Mouse (Mus musculus): ENCODE results near the gene Phf21a.

- no peak for TF ChIP-seq POLR2A (IDR thresholded peaks at IDR 0.05; ENCODE audit: low read depth, low read length)
- no peak for TF ChIP-seq CTCF (conservative IDR thresholded peaks at IDR 0.05; ENCODE audit: insufficient read depth, insufficient read length, low read depth, low read length)
Observed at GRCm38 (mm10) chr2:92400682-92401081, 307.8 kb downstream of the Phf21a start.

Data from kidney, adult 2 months (tissue).